Mouse (Mus musculus): ENCODE data around the gene Gm49336.

Gm49336 gene

DNA sequence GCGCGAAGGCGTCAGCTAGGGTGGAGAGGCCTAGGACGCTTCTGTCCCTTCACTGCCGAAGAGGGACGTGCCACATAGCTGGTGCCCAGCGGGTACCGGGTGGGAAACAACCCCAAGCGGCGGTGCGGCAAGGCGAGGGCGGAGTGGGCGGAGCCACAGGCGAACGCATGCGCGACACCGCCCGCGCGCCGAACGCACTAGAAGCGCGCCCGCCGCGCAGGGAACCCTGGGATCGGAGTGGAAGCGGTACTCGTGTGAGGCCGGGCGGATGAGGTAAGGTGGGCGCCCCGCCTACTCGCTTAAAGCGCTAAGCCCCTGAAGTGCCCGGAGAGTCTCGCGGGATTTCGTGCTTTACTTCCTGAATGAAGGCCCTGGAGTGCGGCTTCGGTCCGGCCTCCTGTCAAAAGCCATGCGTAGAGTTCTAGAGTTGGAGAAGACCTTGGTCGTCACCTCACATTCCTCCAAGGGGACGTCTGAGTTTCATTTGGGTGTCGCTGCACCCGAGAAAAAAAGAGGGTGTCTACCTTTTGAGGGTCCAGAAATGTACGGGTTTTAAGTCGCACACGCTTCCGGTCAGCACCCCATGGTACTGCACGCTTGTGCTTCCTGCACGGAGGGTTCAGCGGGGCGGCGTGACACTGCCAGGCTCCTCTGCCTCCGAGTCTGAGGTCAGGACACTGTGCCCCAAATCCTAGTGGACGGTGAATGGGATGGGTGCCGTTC, at the start of gene Gm49336, which contains the start of gene Nupl1:
Gene Gm49336, minus strand, starts transcription at position 227 of the 723 bp plus-strand sequence.
Gene Nupl1, minus strand, starts transcription at position 151 of the 723 bp plus-strand sequence.
- DNase-seq (ENCODE audit: low spot score) = peak; percentile 99

DNA sequence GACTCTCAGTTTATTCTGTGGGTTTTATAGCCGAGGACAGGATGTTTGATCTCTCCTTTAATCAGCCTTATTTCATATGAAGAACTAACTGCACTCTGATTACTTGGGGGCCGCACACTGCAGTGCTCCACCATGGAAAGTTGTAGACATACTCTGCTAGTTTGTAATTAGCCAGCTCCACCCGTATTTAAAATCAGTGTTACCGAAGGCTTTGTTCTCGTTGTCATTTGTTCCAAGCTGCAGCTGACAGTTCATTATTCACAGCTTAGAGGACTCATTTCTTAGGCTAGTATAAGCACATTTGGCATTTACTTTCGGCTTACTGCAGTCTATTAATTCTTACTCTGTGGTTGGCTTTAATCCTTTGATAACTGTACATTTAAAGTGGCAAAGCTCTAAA, 49.7 kb upstream of the Gm49336 start:
- no peak for DNase-seq (ENCODE audit: low spot score)

DNA sequence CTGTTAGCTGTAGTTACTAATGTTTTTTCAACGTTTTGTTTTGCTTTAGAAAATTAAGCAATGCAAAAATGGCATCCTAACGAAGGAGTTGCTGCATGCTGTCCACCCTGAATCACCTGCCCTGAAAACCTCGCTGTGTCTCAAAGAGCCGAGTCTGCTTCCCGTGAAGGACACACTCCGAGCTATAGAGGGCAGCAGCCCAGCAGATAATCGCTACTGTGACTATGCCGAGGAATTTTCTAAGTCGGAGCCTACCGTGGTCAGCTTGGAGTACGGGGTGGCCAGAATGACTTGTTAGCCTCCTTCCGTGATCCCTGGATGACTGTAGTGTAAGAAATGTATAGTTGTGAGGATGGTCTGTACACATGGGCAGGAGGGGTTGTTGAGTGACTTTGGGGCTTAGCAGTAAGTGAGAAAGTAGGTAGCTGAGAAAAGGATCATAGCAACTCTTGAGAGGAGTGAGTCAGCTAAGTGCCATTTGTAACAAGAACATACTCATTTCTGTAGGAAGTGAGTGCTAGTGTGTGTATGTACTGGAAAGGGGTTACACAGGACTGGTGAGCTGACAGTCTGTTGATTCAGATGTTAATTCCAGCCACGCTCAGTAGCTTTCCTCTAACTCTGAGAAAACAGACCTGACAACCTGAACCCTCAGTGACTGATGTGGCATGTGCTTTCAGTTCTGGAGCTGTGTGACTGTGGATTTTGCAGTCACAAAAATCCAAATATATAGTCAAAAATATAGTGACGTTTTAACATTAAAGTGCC, 49.1 kb upstream of the Gm49336 start:
- DNase-seq (ENCODE audit: low spot score) = no peak

DNA sequence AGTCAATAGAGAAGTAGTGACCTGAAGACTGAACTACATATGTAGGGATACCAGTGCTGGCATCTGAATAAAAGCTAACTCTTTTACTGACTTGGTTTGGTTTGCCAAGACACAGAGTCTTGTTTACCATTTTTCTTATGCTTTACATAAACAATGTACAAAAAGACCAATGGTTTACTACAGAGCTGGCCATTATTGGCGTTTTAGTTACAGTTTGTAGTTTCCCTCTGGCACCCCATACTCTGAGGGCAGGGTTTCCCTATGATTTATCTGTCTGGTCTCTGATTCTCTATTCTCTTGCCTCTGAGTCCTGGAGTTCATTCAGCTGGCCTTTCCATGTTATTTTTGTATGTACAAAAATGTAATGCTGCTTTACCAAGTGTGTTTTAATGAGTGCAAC, 44.2 kb upstream of the Gm49336 start:
- no peak for DNase-seq (ENCODE audit: low spot score)

DNA sequence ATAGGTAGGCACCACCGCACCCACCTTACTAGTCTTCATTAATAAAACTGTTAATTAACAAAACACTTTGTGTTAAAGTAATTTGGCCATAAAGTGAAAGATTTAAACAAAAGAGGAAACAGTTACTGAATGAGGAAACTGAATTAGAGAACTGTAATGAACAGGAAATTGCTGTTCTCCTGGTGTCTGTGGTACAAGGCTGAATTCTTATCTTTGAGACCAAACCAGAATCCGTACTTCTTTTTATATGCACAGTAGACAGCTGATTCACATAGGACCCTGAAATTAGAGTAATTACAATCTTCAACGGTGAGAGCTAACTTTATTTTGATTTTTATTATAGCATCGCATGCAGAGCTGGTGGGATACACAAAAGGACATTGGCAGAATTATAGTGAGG, 39.1 kb upstream of the Gm49336 start:
- DNase-seq (ENCODE audit: low spot score) = no peak

DNA sequence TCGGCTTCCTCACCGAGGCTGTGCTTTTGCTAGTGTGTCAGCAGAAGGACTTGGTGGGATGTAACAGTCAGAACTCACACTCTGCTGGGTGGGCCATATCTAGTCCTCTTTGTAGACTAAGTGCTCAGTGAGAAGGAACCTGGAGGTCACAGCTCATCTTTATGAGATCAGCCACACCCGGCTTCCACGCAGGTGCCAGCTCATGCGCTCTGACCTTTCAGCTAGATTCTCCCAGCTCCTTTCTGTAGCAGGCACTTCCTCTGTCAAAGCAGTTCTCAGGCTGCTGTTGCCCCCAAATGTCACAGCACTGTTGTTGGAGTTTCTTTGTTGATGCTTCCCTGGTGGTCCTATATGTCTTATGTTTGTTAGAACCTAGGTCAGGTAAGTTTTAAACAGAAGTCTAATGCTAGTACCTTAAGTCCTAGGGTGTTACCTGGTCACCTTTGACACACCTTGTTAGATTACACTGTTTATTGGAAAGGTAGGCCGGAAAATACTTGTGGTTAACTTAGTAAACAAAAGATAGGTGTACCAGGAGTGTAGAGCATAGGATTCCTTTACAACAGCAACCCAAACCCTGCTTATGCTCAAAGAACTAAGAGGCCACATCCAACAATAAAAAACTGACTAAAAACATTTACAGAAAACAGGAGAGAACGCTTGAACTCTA, 35.0 kb upstream of the Gm49336 start:
- DNase-seq (ENCODE audit: low spot score) = no peak

DNA sequence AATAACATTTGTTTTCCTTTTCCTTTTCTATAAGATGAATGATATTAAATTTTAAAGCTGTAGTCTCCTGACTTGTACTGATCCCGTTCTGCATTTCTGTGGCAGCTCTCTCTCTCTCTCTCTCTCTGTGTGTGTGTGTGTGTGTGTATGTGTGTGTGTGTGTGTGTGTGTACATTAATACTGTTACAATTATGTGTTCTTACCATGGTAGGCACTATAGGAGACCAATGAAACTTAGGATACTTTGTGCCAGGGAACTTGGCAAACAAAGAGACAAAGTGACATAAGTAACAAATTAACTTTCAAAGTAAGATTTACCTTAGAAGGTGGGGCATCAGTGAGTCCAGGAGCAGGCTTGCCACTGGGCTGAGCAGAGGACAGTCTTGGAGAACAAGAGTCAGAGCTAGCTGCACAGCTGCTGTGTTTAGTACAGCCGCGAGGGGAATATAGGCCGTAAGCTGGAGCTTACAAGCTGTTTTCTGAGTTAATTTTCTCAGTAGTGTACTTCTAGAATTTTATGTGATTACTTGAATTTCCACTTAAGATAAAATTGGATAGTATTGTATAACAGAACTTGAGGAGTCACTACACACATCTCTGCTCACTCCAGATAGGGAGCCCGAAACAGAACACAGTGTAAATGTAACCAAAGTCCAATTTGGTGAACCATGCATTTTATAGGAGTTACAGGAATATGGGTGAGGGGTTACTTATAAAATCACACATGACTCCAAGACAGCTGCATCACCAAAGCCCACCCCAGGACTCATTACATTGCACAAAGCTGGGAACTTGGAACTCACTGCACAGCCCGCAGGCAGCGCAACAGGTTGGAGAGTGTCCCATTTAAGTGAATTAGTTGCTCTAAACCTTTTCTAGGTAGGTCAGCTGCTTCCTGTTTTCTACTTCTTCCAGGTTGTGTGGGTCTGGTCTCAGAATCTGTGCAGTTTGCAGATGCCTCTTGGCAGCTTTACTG, 24.3 kb upstream of the Gm49336 start:
- DNase-seq (ENCODE audit: low spot score) = no peak

DNA sequence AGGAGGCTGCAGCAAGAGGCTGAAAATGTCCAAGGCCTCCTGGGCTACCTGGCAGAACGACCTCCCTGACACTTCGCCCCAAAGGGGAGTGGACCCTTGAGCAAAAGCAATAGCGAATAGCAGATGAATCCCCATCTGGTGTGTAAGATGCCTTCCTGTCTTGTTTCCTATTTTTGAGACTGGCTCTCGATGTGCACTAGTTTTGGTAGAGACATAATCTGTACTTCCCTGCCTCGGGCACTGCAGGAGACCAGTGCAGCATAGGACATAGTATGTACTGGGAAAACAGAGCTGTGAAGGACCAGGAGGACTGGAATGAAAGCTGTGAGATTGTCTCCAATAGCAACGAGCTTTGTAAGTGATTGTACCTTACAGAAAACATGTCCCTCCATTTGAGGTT, 22.0 kb upstream of the Gm49336 start:
- no peak for DNase-seq (ENCODE audit: low spot score)

DNA sequence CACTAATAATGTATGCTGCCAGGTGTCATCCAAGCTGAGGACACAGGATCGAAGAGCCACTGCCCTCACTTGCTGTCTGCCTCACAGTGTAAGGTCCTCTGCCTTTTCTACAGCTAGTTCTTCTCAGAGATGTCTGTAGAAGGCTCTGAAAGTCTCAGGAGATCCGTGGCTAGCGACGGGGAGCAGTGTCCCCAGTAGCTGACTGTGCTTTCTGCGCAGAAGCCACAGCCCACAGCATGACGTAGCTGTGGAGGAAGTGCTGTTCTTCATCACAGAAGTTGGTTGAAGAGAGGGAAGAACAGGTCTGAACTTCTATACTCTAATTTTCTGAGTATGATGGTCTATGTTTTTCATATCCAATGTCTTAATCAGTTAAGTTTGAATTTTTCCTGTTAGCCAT, 18.0 kb upstream of the Gm49336 start:
- peak; percentile 72 for DNase-seq (ENCODE audit: low spot score)

DNA sequence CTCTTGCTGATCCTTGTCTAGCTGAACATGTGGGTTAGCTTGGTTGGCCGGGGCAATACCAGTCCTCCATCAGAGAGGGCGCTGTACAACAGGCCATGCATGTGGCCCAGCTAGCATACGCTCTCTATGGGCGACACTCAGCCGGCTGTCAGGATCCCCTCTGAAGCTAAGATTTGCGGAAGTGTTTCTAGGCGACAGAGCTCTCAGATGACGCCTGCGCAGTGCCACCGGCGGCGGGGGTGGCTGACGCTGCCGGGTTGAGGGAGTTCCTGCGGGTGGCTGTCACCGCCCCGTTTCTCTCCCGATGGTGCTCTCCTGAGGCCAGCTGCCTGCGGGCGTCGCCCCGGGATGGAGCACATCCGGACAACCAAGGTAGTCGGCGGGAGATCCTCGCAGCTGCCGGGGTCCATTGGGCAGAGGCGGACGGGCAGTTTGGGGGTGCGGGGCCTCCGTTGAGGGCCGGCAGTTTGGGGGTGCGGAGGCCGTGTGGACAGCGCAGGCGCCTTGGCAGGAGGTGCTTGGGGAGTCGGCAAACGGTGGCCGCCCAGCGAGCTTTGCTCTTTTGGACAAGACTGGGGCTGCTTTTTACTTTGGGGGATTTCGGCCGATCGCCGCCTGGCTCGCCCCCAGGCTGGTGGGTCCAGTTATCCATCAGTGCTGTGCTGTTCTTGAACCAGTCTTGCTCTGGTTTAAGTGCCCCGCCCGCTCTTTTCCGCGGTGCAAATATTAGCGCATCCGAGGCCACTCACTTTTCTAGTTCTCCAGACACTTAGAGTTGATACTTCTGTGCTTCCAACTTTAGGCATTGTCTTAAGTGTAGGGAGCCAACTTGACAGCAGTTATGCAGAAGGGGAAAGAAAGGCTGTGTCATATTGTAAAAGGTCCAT, 13.9 kb upstream of the Gm49336 start, which contains the start of gene Mtmr6:
Gene Mtmr6, plus strand, starts transcription at position 239 of the 887 bp plus-strand sequence.
- peak; percentile 95 for DNase-seq (ENCODE audit: low spot score)

DNA sequence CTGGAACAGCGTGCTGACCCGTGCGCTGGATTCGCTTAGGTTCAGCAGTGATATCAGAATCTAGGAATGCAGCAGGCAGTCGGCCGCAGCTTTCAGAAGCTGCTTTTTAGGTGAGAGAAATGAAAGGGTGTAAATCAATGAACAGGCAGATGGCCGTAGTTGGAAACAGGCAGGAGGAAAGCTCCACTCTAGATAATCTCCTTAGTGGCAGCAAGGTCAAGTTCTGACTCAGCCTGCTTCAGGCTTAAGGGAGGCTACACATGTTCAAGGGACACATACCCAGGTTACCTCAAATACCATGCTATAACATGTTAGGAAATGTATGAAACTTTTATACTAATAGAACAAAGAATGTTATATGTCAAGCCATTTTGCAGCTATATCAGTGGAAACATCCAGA, 11.0 kb upstream of the Gm49336 start:
- DNase-seq (ENCODE audit: low spot score) = no peak

DNA sequence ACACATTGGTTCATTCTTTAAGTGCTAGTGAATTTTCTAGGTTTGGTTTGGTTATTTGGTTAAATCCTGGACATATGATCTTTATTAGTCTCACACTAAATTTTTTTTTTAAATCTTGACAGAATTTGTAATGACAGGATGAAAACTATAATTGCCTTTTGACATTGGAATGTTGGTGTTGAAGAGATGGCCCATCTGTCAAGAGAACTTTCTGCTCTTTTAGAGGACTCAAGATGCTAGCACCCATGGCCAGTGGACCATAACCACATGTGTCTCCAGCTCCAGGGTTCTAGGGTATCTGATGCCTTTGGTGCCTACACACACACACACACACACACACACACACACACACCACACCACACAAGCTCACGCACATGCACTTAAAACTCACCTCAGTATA, 6.5 kb upstream of the Gm49336 start:
- no peak for DNase-seq (ENCODE audit: low spot score)

DNA sequence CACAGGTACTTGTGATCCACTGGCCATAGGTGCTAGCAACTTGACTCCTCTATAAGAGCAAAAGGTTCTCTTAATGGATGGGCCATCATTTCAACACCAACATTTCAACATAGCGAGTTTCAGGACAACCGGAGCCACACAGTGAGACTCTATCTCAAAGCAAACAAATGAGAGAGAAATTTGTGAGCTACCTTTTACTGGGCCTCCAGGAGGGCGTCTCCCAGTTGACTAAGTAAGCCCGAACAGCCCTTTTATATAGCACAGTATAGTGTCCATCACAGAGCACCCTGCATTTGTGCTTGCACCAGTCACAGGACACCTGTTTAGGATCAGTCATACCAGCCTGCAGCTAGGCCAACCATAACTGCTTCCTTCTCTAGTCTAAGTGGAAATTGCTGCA, 5.8 kb upstream of the Gm49336 start:
- DNase-seq (ENCODE audit: low spot score) = no peak

DNA sequence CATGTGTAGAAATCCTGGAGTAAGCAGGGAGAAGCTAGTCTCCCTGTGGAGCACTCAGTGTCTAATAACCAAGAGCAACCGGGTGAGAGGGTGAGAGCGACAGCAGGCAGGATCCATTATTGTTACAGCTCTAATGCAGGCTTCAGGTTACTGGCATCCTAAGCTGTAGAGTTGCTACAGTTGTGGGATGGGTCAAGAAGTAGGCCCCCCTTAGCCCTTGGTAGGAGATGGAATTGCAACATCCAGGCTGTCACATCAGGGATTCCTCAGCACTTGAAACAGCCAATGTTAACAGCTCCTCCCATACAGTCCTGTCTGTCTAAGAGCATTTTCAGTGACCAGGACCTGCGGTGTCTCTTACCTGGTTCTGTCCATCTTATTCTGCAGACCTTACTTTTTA, 5.0 kb upstream of the Gm49336 start:
- DNase-seq (ENCODE audit: low spot score) = no peak

DNA sequence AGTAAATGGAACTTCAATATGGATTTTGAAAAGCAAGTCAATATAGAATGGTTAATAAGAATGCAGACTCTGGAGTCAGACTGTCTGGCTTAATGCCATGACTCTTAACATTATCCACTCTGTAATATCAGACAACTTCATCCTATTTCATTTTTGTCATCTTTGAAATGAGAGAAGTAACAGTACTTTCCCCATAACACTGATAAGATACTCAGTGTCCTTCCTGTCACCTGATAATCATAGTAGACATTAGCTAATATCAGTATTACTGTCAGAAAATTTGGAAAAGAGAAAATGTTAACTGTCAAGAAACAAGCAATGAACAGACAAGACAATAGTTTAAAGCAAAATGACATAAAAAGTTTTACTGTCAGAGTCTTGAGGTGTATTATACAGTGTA, 3.5 kb upstream of the Gm49336 start:
- DNase-seq (ENCODE audit: low spot score) = no peak

DNA sequence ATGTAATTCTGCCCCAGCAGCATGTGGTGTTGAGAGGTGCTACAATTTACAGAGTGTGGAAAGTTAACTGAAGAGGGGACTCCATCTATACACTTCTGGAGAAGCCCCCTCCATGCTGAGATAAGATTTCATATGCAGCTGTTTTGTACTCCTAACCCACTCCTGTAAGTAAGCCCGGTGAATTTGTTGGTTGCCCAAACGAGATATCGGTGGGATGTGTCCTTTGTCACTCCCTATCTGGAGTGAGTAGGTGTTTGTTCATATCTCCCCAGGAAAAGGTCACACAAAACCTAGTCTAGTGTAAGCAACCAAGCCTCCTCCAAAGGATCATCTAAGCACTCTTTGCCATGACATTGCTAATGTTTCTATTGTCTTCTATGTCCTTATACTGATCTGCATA, 2.2 kb upstream of the Gm49336 start:
- no peak for DNase-seq (ENCODE audit: low spot score)

DNA sequence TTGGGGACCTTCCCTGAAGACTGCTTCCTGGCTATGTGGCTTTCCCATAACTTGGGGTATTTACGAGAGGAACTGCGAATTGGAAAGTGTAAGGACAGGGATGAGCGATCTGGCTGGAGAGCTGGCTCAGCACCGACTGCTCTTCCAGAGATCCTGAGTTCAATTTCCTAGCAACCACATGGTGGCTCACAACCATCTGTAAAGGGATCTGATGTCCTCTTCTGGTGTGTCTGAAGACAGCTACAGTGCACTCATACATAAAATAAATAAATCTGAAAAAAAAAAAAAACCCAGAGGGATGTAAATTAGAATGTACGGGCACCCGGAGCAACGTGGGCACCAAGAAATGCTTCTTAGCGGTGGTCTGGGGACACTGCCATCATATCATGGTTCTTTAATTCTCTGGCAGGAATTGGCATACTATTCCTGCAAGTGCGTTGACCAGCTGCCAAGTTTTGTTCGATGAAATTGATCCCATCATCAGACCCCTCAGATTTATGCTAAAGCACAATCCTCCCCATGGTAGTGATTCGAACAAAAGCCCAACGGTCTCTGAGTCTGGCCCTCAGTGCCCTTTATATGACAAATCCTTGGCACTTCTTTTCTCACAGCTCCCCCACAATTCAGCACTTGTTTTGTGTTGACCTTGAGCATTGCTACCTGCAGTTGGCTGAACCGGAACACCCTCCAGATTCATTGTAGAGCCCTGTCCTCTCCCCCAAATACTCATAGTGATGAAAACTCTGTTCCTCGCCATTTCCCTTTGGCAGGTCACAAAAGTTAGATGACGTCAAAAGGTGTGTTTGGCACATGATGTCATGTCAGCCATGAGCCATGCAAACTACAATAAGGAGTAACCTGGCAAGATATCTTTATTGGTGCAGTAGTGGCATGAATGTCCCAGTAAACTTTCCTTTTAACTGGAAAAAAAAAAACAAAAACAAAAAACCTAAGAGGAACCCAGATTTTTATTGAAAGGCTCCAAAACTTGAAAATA, 995 bp upstream of the Gm49336 start:
- DNase-seq (ENCODE audit: low spot score) = no peak

DNA sequence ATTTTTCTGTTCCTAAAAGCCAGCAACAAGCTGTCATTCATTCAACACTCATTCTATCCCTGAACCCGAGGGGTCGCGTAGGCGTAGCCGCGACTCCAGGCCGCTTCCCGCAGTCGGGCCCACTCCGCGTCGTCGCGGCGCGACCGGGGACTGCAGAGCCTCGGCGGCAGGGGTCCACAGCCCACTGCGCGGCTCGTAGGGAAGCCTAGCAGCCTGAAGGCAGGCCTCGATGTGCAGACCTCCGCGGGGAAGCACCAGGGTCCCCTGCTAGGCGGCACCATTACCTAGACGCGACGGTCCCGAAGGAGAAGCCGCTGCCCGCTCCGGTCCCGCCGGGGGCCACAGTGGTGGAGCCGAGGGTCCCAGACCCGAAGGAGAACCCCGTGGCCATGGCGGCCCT, 428 bp downstream of the Gm49336 start:
- DNase-seq (ENCODE audit: low spot score) = no peak

DNA sequence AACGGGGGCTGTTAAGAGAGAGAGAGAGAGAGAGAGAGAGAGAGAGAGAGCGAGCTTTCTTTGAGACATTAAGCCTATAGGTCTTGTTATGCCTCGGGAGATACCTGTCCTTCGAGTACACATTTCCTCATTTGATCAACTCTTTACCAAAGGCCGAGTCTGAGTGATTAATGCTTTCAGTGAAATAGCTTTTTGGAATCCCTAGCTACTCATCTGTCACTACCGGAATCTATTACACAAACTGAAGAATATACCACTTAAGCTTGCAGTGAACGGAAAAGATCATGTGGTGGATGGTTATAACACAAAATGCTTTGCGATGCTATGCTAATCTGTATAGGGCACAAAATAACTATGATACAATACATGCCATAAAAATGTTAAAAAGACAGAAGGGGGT, 941 bp downstream of the Gm49336 start:
- DNase-seq (ENCODE audit: low spot score) = no peak

All from T-cell, adult 2 months (primary cell).